Mouse (Mus musculus) intestine, postnatal 0 days (tissue): ENCODE results near the gene Olfr957. TPM values are rescaled to one million over a fixed set of nuclear protein-coding genes. Genes with fewer than 3 reads are reported as not detected.

Source experiments
- ATAC-seq: fragments of 200-750 bp; cut with Nextera tagmentation; 2 replicates; pipeline ENCODE4 v1.8.0; 2017; ENCODE audit warnings: mild to moderate bottlenecking, moderate TSS enrichment, moderate library complexity
- H3K27ac ChIP-seq: fragments of 300-500 bp; sonication (generic); 2 replicates; pipeline ENCODE4 v1.5.1; 2014; ENCODE audit warnings: mild to moderate bottlenecking, low read depth, low read length, moderate library complexity
- H3K27me3 ChIP-seq: fragments of 300-500 bp; sonication (generic); replicated peaks from 2 replicates; pipeline ENCODE4 v1.6.1; 2014; ENCODE audit warnings: low read length, mixed read lengths; ENCODE audit not compliant: control insufficient read depth, insufficient read depth
- H3K36me3 ChIP-seq: fragments of 300-500 bp; sonication (generic); 2 replicates; pipeline ENCODE4 v1.6.1; 2014; ENCODE audit warnings: mild to moderate bottlenecking, moderate library complexity; ENCODE audit not compliant: control insufficient read depth, insufficient read depth
- H3K4me1 ChIP-seq: fragments of 300-500 bp; sonication (generic); replicated peaks from 2 replicates; pipeline ENCODE4 v1.6.1; 2014; ENCODE audit warnings: antibody characterized with exemption, low read length, mixed read lengths; ENCODE audit not compliant: control insufficient read depth, insufficient read depth
- H3K4me2 ChIP-seq: fragments of 300-500 bp; sonication (generic); replicated peaks from 2 replicates; pipeline ENCODE4 v1.6.1; 2014; ENCODE audit warnings: low read depth, mild to moderate bottlenecking, moderate library complexity
- H3K4me3 ChIP-seq: fragments of 300-500 bp; sonication (generic); 2 replicates; pipeline ENCODE4 v1.5.1; 2014; ENCODE audit warnings: low read depth, low read length
- H3K9ac ChIP-seq: fragments of 300-500 bp; sonication (generic); 2 replicates; pipeline ENCODE4 v1.6.1; 2014; ENCODE audit warnings: mild to moderate bottlenecking, low read depth, low read length
- H3K9me3 ChIP-seq: fragments of 300-500 bp; sonication (generic); 2 replicates; pipeline ENCODE4 v1.6.1; 2016; ENCODE audit warnings: mixed run types; ENCODE audit not compliant: control insufficient read depth
- CTCF ChIP-seq: sonication (generic); IDR thresholded peaks from 2 replicates; pipeline ENCODE4 v1.5.1; 2016; ENCODE audit warnings: low read depth, mild to moderate bottlenecking, control low read depth, antibody characterized with exemption, moderate library complexity
- WGBS: fragments of 180-500 bp; shearing (Covaris S2); extraction: QIAGEN DNeasy Blood & Tissue Kit; methylation state at CpG from one replicate; pipeline ENCODE4 v1.1.7; 2014; 5-methylcytosine and 5-hydroxymethylcytosine counted together
- polyA plus RNA-seq: library from polyadenylated mRNA; unstranded; fragments of >200 nt; fragmentation: Nextera tagmentation; extraction: Ambion mirVana; gene quantifications from 2 replicates; pipeline ENCODE4 v1.2.1, GENCODE M21; 2015

Gene Olfr957
- polyA plus RNA-seq, result not detected in 2 replicates

GRCm38 (mm10) chr9:39515531-39515930 lies at the start of gene Olfr957:
Gene Olfr957, minus strand, starts transcription at chr9:39515809.
- TF ChIP-seq CTCF, result no peak
- Histone ChIP-seq H3K4me2 (no peak within 1 kb of the TSS), H3K9ac (no peak within 1 kb of the TSS), H3K27me3 (no peaks in the 10 kb centered on the region), H3K4me3 (no peak within 1 kb of the TSS), H3K36me3 (no peaks in the 10 kb centered on the region), H3K4me1 (no peaks in the 10 kb centered on the region), H3K9me3 (no peaks in the 10 kb centered on the region), H3K27ac (no peak within 1 kb of the TSS)
- no peak for ATAC-seq
- WGBS, result 59% methylated on average over 3 of the region's 3 CpGs

- Histone ChIP-seq H3K9me3 (no peaks in the 10 kb centered on the region), H3K36me3 (no peaks in the 10 kb centered on the region), H3K9ac (no peak overlapping the region)
Observed at GRCm38 (mm10) chr9:39558349-39558647, 42.7 kb upstream of the Olfr957 start.

GRCm38 (mm10) chr9:39557529-39558348 lies 42.1 kb upstream of the Olfr957 start:
- ATAC-seq, result no peak
- Histone ChIP-seq H3K4me3 (no peak overlapping the region), H3K4me1 (no peaks in the 10 kb centered on the region), H3K27ac (no peak overlapping the region), H3K9me3 (no peaks in the 10 kb centered on the region), H3K36me3 (no peaks in the 10 kb centered on the region), H3K4me2 (no peak overlapping the region), H3K27me3 (no peaks in the 10 kb centered on the region), H3K9ac (no peak overlapping the region)
- TF ChIP-seq CTCF, result no peak
- 58% methylated on average over 3 of the region's 3 CpGs for WGBS

More at GRCm38 (mm10) chr9:39558349-39558647, 42.7 kb upstream of the Olfr957 start:
- no peak overlapping the region for H3K4me2 ChIP-seq
- no peak overlapping the region for H3K4me3 ChIP-seq
- no peak for ATAC-seq
- no peaks in the 10 kb centered on the region for H3K4me1 ChIP-seq
- no peak for TF ChIP-seq CTCF
- H3K27me3 ChIP-seq, result no peaks in the 10 kb centered on the region
- no peak overlapping the region for H3K27ac ChIP-seq

GRCm38 (mm10) chr9:39553946-39554345 lies 38.3 kb upstream of the Olfr957 start, which contains the start of gene Olfr958:
Gene Olfr958, minus strand, starts transcription at chr9:39554054.
- H3K4me2 ChIP-seq, result no peak within 1 kb of the TSS
- no peaks in the 10 kb centered on the region for H3K27me3 ChIP-seq
- TF ChIP-seq CTCF, result no peak
- H3K36me3 ChIP-seq, result no peaks in the 10 kb centered on the region
- no peaks in the 10 kb centered on the region for H3K9me3 ChIP-seq
- no peak for ATAC-seq
- no peak within 1 kb of the TSS for H3K27ac ChIP-seq
- no peak within 1 kb of the TSS for H3K4me3 ChIP-seq
- 76% methylated on average over 2 of the region's 2 CpGs for WGBS
- no peaks in the 10 kb centered on the region for H3K4me1 ChIP-seq
- H3K9ac ChIP-seq, result no peak within 1 kb of the TSS

GRCm38 (mm10) chr9:39550806-39551205 lies 35.2 kb upstream of the Olfr957 start:
- no peak for ATAC-seq
- no peaks in the 10 kb centered on the region for H3K36me3 ChIP-seq

GRCm38 (mm10) chr9:39523616-39524285 lies 8.1 kb upstream of the Olfr957 start:
- H3K9ac ChIP-seq, result no peak overlapping the region
- no peak for TF ChIP-seq CTCF
- no peak overlapping the region for H3K27ac ChIP-seq
- 71% methylated on average over 1 of the region's 1 CpGs for WGBS
- H3K4me1 ChIP-seq, result no peaks in the 10 kb centered on the region
- H3K9me3 ChIP-seq, result no peaks in the 10 kb centered on the region
- no peak overlapping the region for H3K4me3 ChIP-seq
- H3K4me2 ChIP-seq, result no peak overlapping the region
- no peaks in the 10 kb centered on the region for H3K36me3 ChIP-seq
- ATAC-seq, result no peak
- H3K27me3 ChIP-seq, result no peaks in the 10 kb centered on the region

More at GRCm38 (mm10) chr9:39550806-39551205, 35.2 kb upstream of the Olfr957 start:
- 64% methylated on average over 5 of the region's 5 CpGs for WGBS
- Histone ChIP-seq H3K4me2 (no peak overlapping the region), H3K4me3 (no peak overlapping the region), H3K9ac (no peak overlapping the region), H3K4me1 (no peaks in the 10 kb centered on the region), H3K27ac (no peak overlapping the region), H3K27me3 (no peaks in the 10 kb centered on the region), H3K9me3 (no peaks in the 10 kb centered on the region)
- no peak for TF ChIP-seq CTCF
